Mouse (Mus musculus) cerebellum, adult 2 months (tissue): ENCODE measurements around the gene Ptcd2.

ENCODE experiments used
- CTCF ChIP-seq: fragments of 200-500 bp; IDR thresholded peaks from 2 replicates; pipeline ENCODE4 v1.5.1; 2011; ENCODE audit warnings: low read depth, mild to moderate bottlenecking, control low read depth, low read length, moderate library complexity, borderline replicate concordance; ENCODE audit not compliant: insufficient read depth
- POLR2A ChIP-seq: fragments of 200-500 bp; IDR thresholded peaks from 2 replicates; pipeline ENCODE4 v1.6.1; 2011; ENCODE audit warnings: low read length, control low read depth, borderline replicate concordance; ENCODE audit not compliant: insufficient read depth

GRCm38 (mm10) chr13:99308393-99308792 is 36.1 kb downstream of the Ptcd2 start:
- TF ChIP-seq CTCF: no peak
- no peak for TF ChIP-seq POLR2A
